14 mouse cellular contexts compared by ENCODE assay signal in genomic region chr15:12706902-12707301, GRCm38 (mm10).
"Had no signal": no experiment of that assay in that cellular context is flagged by ENCODE, and none has a peak within 500 bp of the region (broad histone marks: within the 10 kb centered on the region; RNA-seq: fewer than 3 reads in every experiment).

No protein-coding gene starts in this region.

- H3K36me3 ChIP-seq: midbrain, embryonic 13.5 days; midbrain, embryonic 15.5 days; neural tube, embryonic 12.5 days; stomach, embryonic 15.5 days had no signal

- H3K4me3 ChIP-seq: midbrain, embryonic 13.5 days; midbrain, embryonic 15.5 days; neural tube, embryonic 12.5 days; stomach, embryonic 15.5 days had no signal

- H3K4me1 ChIP-seq: midbrain, embryonic 15.5 days; neural tube, embryonic 12.5 days; stomach, embryonic 15.5 days had no signal

- H3K27ac ChIP-seq: liver, embryonic 14.5 days; midbrain, embryonic 13.5 days; midbrain, embryonic 15.5 days; neural tube, embryonic 12.5 days; stomach, embryonic 15.5 days; stomach, postnatal 0 days had no signal

- H3K27me3 ChIP-seq: midbrain, embryonic 13.5 days; midbrain, embryonic 15.5 days; neural tube, embryonic 12.5 days; stomach, embryonic 15.5 days had no signal

- H3K9ac ChIP-seq: liver, embryonic 14.5 days; lung, embryonic 14.5 days; midbrain, embryonic 13.5 days; midbrain, embryonic 15.5 days; neural tube, embryonic 12.5 days; stomach, embryonic 15.5 days had no signal

- H3K4me2 ChIP-seq: lung, embryonic 14.5 days; midbrain, embryonic 11.5 days; midbrain, embryonic 13.5 days; midbrain, embryonic 15.5 days; neural tube, embryonic 12.5 days; stomach, embryonic 15.5 days had no signal

- H3K9me3 ChIP-seq: midbrain, embryonic 13.5 days; midbrain, embryonic 15.5 days; neural tube, embryonic 12.5 days; stomach, embryonic 15.5 days had no signal

- ATAC-seq: midbrain, embryonic 13.5 days; midbrain, embryonic 15.5 days had no signal

- DNase-seq: lung, adult 18-20 months; lung, embryonic 14.5 days; lung, postnatal 10 days; lung, postnatal 4 days; right cerebral cortex, postnatal 14 days; thymus, adult 2 months; thymus, postnatal 25 days had no signal
